Mouse (Mus musculus): ENCODE results near the gene Fam71f2. TPM values are rescaled to one million over a fixed set of nuclear protein-coding genes. Genes with fewer than 3 reads are reported as not detected.

Fam71f2 gene
- total RNA-seq, 1 experiment = 0.58 TPM

- no peak overlapping the region for H3K27ac ChIP-seq (ENCODE audit: insufficient read depth, low read depth, low read length, poor library complexity, severe bottlenecking)
- H3K9ac ChIP-seq (ENCODE audit: insufficient read depth, low read depth, low read length, poor library complexity, severe bottlenecking) = no peak overlapping the region
- no peak overlapping the region for H3K4me3 ChIP-seq (ENCODE audit: insufficient read depth in 1 of 2, low read depth in 1 of 2, low read length in 2 of 2, poor library complexity in 1 of 2, severe bottlenecking in 1 of 2)
- H3K4me1 ChIP-seq (ENCODE audit: control insufficient read depth in 2 of 2, insufficient read depth in 2 of 2, low read length in 2 of 2, poor library complexity in 1 of 2) = peaks cover 0 to 4% of the 10 kb centered on the region in 2 experiments; a peak in 1 of 4 replicates
- in situ Hi-C loops (cut with MboI; ENCODE audit: low sequenced_read_pairs in 2 of 2, unreplicated experiment in 2 of 2) = no loop called here
- H3K36me3 ChIP-seq (ENCODE audit: control insufficient read depth, insufficient read depth, low read length, poor library complexity, severe bottlenecking) = no peaks in the 10 kb centered on the region
- TF ChIP-seq CHD2 (IDR thresholded peaks at IDR 0.05; ENCODE audit: low read depth, low read length) = no peak
- no peak for DNase-seq (ENCODE audit: low read depth, low spot score)
- H3K9me3 ChIP-seq (ENCODE audit: control insufficient read depth, insufficient read depth, low read depth, low read length) = no peaks in the 10 kb centered on the region
These were observed 10.3 kb upstream of the Fam71f2 start for GRCm38 (mm10) chr6:29269006-29269668.

DNA sequence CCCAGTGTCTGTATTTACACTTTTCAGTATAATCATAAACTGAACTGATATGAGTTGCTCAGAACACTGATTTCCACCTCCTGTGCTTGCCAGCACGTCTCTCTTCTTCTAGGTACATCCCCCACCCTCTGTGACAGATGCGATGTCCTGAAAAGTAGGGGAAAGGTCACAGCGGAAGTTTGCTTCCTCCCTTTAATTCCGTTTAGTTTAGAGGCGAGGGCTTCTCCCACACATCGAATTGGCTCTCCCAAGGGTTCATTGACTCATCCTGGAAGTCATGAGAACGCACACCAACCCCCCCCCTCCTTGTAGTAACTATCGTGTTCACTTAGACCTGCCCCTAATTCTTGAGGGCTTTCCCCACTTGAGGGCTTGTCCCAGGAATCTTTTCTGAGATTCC lies 8.4 kb upstream of the Fam71f2 start:
- H3K9ac ChIP-seq (ENCODE audit: insufficient read depth, low read depth, low read length, poor library complexity, severe bottlenecking) = peak overlapping the region; percentile 28; the same call in 1 of the 2 replicates
- in situ Hi-C loops (cut with MboI; ENCODE audit: low sequenced_read_pairs in 2 of 2, unreplicated experiment in 2 of 2) = no loop called here
- H3K36me3 ChIP-seq (ENCODE audit: control insufficient read depth, insufficient read depth, low read length, poor library complexity, severe bottlenecking) = peaks cover 5% of the 10 kb centered on the region; the same call in 1 of the 2 replicates
- H3K9me3 ChIP-seq (ENCODE audit: control insufficient read depth, insufficient read depth, low read depth, low read length) = no peaks in the 10 kb centered on the region
- TF ChIP-seq CHD2 (IDR thresholded peaks at IDR 0.05; ENCODE audit: low read depth, low read length) = no peak
- no peak for TF ChIP-seq ZC3H11A (IDR thresholded peaks at IDR 0.05; ENCODE audit: borderline replicate concordance, low read depth, low read length)
- TF ChIP-seq ZNF384 (IDR thresholded peaks at IDR 0.05; ENCODE audit: low read depth, low read length) = no peak
- DNase-seq (ENCODE audit: low read depth, low spot score) = no peak
- no peak overlapping the region for H3K4me3 ChIP-seq (ENCODE audit: insufficient read depth in 1 of 2, low read depth in 1 of 2, low read length in 2 of 2, poor library complexity in 1 of 2, severe bottlenecking in 1 of 2)
- H3K4me1 ChIP-seq (ENCODE audit: control insufficient read depth in 2 of 2, insufficient read depth in 2 of 2, low read length in 2 of 2, poor library complexity in 1 of 2) = peaks cover 0 to 4% of the 10 kb centered on the region in 2 experiments; a peak in 1 of 4 replicates
- H3K27ac ChIP-seq (ENCODE audit: insufficient read depth, low read depth, low read length, poor library complexity, severe bottlenecking) = no peak overlapping the region

DNA sequence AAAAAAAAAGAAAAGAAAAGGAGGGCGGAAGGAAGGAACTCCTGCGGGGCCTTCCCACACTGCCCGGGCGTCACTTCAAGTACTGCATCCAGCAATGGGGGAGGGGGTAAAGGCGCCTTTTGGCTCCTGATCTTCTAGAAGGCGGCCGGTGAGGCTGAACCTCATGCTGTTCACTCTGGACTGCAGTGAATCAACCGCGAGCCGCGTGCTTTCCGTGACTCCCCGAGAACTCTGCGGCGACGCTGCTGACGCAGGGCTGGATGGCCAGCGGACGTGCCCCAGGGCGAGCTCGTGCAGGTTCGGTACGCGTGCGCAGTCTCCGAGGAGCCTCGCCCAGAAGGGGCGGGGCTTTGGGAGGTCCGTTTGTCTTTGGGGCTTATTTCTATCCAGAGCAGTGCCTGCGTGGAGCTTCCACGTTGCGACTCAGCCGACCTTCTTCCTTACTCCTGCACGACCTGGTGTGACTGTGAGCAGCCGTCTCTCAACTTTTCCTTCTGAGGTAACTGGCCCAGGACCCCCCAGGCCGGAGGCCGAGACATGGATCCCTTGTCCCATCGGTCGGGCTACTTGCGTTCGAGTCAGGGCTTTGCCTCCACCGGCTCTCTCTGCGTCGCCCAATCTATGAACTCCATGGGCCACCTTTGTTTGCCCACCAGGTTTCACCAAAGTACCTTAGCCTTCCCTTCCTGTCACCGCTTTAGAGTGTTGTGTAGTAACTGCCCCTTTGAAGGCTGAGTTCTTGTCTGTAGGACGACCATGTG lies 6.9 kb upstream of the Fam71f2 start, which contains the start of gene Hilpda:
Gene Hilpda (plus strand): TSS at position 177 of the 761 bp plus-strand sequence.
- DNase-seq (ENCODE audit: low read depth, low spot score) = peak; percentile 93
- Histone ChIP-seq H3K36me3 (ENCODE audit: control insufficient read depth, insufficient read depth, low read length, poor library complexity, severe bottlenecking) (peaks cover 5% of the 10 kb centered on the region; the same call in 1 of the 2 replicates), H3K9me3 (ENCODE audit: control insufficient read depth, insufficient read depth, low read depth, low read length) (no peaks in the 10 kb centered on the region), H3K4me1 (ENCODE audit: control insufficient read depth in 2 of 2, insufficient read depth in 2 of 2, low read length in 2 of 2, poor library complexity in 1 of 2) (peaks cover 0 to 4% of the 10 kb centered on the region in 2 experiments; a peak in 1 of 4 replicates), H3K4me3 (ENCODE audit: insufficient read depth in 1 of 2, low read depth in 1 of 2, low read length in 2 of 2, poor library complexity in 1 of 2, severe bottlenecking in 1 of 2) (peak within 1 kb of the TSS; percentile 72 to 85), H3K9ac (ENCODE audit: insufficient read depth, low read depth, low read length, poor library complexity, severe bottlenecking) (peak within 1 kb of the TSS; percentile 83), H3K27ac (ENCODE audit: insufficient read depth, low read depth, low read length, poor library complexity, severe bottlenecking) (no peak within 1 kb of the TSS)
- TF ChIP-seq CHD2 (IDR thresholded peaks at IDR 0.05; ENCODE audit: low read depth, low read length) = no peak
- peak; percentile 46; the same call in 1 of the 2 replicates for TF ChIP-seq HCFC1 (IDR thresholded peaks at IDR 0.05; ENCODE audit: borderline replicate concordance, insufficient read depth, low read length)
- in situ Hi-C loops (cut with MboI; ENCODE audit: low sequenced_read_pairs in 2 of 2, unreplicated experiment in 2 of 2) = no loop called here

DNA sequence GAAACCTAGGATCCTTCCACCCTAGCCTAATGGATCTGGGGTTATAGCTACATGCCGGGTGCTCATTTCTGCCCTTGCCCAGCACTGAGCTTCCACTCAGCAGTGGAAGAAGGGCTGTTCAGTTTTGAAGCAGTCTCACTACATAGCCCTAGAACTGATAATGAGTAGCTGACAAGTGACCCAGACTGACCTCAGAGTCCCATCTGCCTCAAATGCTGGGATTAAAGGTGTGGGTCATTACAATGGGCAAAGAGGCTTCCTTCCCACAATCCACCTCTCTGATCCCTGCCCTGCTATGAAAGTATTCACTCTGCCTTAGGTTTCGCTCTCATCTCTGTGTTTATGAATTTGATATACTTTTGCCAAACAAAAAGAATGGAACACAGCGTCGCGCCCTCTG lies 2.6 kb upstream of the Fam71f2 start:
- in situ Hi-C loops (cut with MboI; ENCODE audit: low sequenced_read_pairs in 2 of 2, unreplicated experiment in 2 of 2) = no loop called here
- TF ChIP-seq MAFK (IDR thresholded peaks at IDR 0.05; ENCODE audit: insufficient read depth, low read depth, low read length) (no peak), ZC3H11A (IDR thresholded peaks at IDR 0.05; ENCODE audit: borderline replicate concordance, low read depth, low read length) (no peak), HCFC1 (IDR thresholded peaks at IDR 0.05; ENCODE audit: borderline replicate concordance, insufficient read depth, low read length) (no peak), CHD2 (IDR thresholded peaks at IDR 0.05; ENCODE audit: low read depth, low read length) (no peak), ZNF384 (IDR thresholded peaks at IDR 0.05; ENCODE audit: low read depth, low read length) (no peak)
- Histone ChIP-seq H3K9ac (ENCODE audit: insufficient read depth, low read depth, low read length, poor library complexity, severe bottlenecking) (no peak overlapping the region), H3K36me3 (ENCODE audit: control insufficient read depth, insufficient read depth, low read length, poor library complexity, severe bottlenecking) (peaks cover 5% of the 10 kb centered on the region; the same call in 1 of the 2 replicates), H3K27ac (ENCODE audit: insufficient read depth, low read depth, low read length, poor library complexity, severe bottlenecking) (no peak overlapping the region), H3K9me3 (ENCODE audit: control insufficient read depth, insufficient read depth, low read depth, low read length) (no peaks in the 10 kb centered on the region), H3K4me3 (ENCODE audit: insufficient read depth in 1 of 2, low read depth in 1 of 2, low read length in 2 of 2, poor library complexity in 1 of 2, severe bottlenecking in 1 of 2) (no peak overlapping the region), H3K4me1 (ENCODE audit: control insufficient read depth in 2 of 2, insufficient read depth in 2 of 2, low read length in 2 of 2, poor library complexity in 1 of 2) (peaks cover 2% of the 10 kb centered on the region in 2 experiments; a peak in 1 of 4 replicates)
- no peak for DNase-seq (ENCODE audit: low read depth, low spot score)
